Mouse (Mus musculus) midbrain, embryonic 15.5 days (tissue): Measurements from ENCODE around the gene Ctns. TPM values are rescaled to one million over a fixed set of nuclear protein-coding genes. Genes with fewer than 3 reads are reported as not detected.
A peak's percentile ranks its signal among the peaks of the same experiment; 100 is the strongest.

Source experiments
- ATAC-seq: fragments of 200-750 bp; cut with Nextera tagmentation; replicated peaks from 2 replicates; pipeline ENCODE4 v1.8.0; 2017; ENCODE audit warnings: moderate TSS enrichment
- H3K27ac ChIP-seq: fragments of 300-500 bp; sonication (generic); 2 replicates; pipeline ENCODE4 v1.5.1; 2015; ENCODE audit warnings: mild to moderate bottlenecking, inconsistent platforms
- H3K27me3 ChIP-seq: fragments of 300-500 bp; sonication (generic); replicated peaks from 2 replicates; pipeline ENCODE4 v1.6.1; 2015; ENCODE audit warnings: inconsistent platforms
- H3K36me3 ChIP-seq: fragments of 300-500 bp; sonication (generic); replicated peaks from 2 replicates; pipeline ENCODE4 v1.6.1; 2015; ENCODE audit warnings: inconsistent platforms
- H3K4me1 ChIP-seq: fragments of 300-500 bp; sonication (generic); 2 replicates; pipeline ENCODE4 v1.6.1; 2015; ENCODE audit warnings: inconsistent platforms
- H3K4me2 ChIP-seq: fragments of 300-500 bp; sonication (generic); 2 replicates; pipeline ENCODE4 v1.6.1; 2015; ENCODE audit warnings: inconsistent platforms, mild to moderate bottlenecking, moderate library complexity
- H3K4me3 ChIP-seq: fragments of 300-500 bp; sonication (generic); 2 replicates; pipeline ENCODE4 v1.5.1; 2015; ENCODE audit warnings: mild to moderate bottlenecking, inconsistent platforms
- H3K9ac ChIP-seq: fragments of 300-500 bp; sonication (generic); 2 replicates; pipeline ENCODE4 v1.6.1; 2015; ENCODE audit warnings: mild to moderate bottlenecking, inconsistent platforms
- H3K9me3 ChIP-seq: fragments of 300-500 bp; sonication (generic); 2 replicates; pipeline ENCODE4 v1.6.1; 2016; ENCODE audit warnings: inconsistent platforms
- WGBS: fragments of 180-500 bp; shearing (Covaris S2); methylation state at CpG from one replicate; pipeline ENCODE4 v1.1.7; 2015; ENCODE audit warnings: mixed read lengths; 5-methylcytosine and 5-hydroxymethylcytosine counted together
- polyA plus RNA-seq: library from polyadenylated mRNA; unstranded; fragments of >200 nt; fragmentation: Nextera tagmentation; extraction: Ambion mirVana; gene quantifications from 2 replicates; pipeline ENCODE4 v1.2.1, GENCODE M21; 2015

The Ctns gene
- polyA plus RNA-seq, 1 experiment from 2014 or later: 20.8 TPM

DNA sequence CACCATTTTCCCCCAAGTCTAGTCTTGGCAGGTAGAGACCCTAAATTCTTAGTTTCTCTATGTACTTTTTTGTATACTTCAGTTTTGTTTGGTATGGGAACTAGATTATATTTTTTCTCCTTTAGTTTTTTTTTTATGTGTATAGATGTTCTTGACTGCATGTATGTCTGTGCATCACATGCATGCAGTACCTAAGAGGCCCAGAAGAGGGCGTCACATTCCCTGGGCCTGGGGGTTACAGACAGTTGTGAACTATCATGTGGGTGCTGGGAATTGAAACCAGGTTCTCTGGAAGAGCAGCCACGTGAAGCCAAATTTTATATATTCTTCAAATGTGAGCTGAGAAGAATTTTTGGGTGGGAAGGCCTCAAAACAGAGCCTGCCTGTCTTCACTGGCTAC, 20.8 kb upstream of the Ctns start:
- no peaks in the 10 kb centered on the region for H3K4me1 ChIP-seq
- WGBS: 60% methylated on average over 2 of the region's 2 CpGs

DNA sequence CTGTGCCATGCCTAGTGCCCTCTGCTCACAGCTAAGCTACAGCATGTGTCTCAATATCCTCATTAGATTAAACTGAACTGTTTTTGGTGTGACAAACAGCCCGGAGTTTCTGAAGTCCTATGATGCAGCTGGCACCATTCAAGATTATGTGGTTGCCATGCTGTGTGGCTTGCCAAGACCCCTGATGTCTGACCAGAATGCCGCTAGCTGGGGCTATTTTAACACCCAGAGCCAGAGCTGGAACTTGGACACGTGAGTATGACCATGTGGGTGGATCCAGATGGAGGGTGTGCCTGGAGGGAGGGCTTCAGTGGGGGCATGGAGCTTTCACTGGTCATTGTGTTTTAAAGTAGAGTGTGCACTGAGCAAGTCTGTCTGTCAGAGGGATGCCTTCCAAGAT, 15.1 kb upstream of the Ctns start:
- no peak overlapping the region for H3K4me2 ChIP-seq
- no peaks in the 10 kb centered on the region for H3K27me3 ChIP-seq
- no peaks in the 10 kb centered on the region for H3K36me3 ChIP-seq
- no peak overlapping the region for H3K9ac ChIP-seq
- 85% methylated on average over 3 of the region's 3 CpGs for WGBS
- H3K9me3 ChIP-seq: no peaks in the 10 kb centered on the region
- ATAC-seq: no peak
- no peak overlapping the region for H3K4me3 ChIP-seq
- H3K4me1 ChIP-seq: no peaks in the 10 kb centered on the region
- no peak overlapping the region for H3K27ac ChIP-seq

More for the DNA sequence above, 20.8 kb upstream of the Ctns start:
- Histone ChIP-seq H3K36me3 (no peaks in the 10 kb centered on the region), H3K4me2 (no peak overlapping the region), H3K9ac (no peak overlapping the region), H3K9me3 (no peaks in the 10 kb centered on the region), H3K4me3 (no peak overlapping the region), H3K27me3 (no peaks in the 10 kb centered on the region), H3K27ac (no peak overlapping the region)
- no peak for ATAC-seq

DNA sequence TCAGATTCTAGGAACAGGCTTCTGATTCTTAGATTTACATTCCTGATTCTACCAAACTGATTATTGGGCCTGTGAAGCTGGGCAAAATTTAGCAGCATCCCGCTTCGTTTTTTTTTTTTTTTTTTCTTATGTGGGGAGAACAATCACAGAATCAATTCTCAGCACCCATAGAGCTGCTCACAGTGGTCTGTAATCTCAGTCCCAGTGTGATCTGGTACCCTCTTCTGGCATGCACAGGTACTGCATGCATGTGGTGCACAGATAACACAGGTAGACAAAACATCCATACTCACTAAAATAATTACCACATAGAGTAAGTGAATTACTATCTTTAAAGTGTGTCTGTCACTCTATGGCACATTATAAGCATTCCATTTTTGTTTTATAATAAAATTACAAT, 8.8 kb upstream of the Ctns start:
- Histone ChIP-seq H3K9ac (no peak overlapping the region), H3K27ac (no peak overlapping the region), H3K4me3 (no peak overlapping the region), H3K36me3 (no peaks in the 10 kb centered on the region), H3K9me3 (no peaks in the 10 kb centered on the region), H3K27me3 (no peaks in the 10 kb centered on the region), H3K4me2 (no peak overlapping the region), H3K4me1 (no peaks in the 10 kb centered on the region)
- ATAC-seq: no peak
- WGBS: 85% methylated on average over 2 of the region's 2 CpGs

GRCm38 (mm10) chr11:73205194-73205593, 6.4 kb upstream of the Ctns start:
- H3K27me3 ChIP-seq: no peaks in the 10 kb centered on the region
- H3K4me3 ChIP-seq: no peak overlapping the region
- no peak overlapping the region for H3K9ac ChIP-seq
- H3K4me1 ChIP-seq: no peaks in the 10 kb centered on the region
- no peak overlapping the region for H3K27ac ChIP-seq
- ATAC-seq: no peak
- no peaks in the 10 kb centered on the region for H3K9me3 ChIP-seq
- no peak overlapping the region for H3K4me2 ChIP-seq
- WGBS: 86% methylated on average over 7 of the region's 7 CpGs
- H3K36me3 ChIP-seq: no peaks in the 10 kb centered on the region

- Histone ChIP-seq H3K9ac (no peak overlapping the region), H3K4me1 (peaks cover 6% of the 10 kb centered on the region; the same call in 1 of the 2 replicates), H3K9me3 (no peaks in the 10 kb centered on the region), H3K27ac (no peak overlapping the region), H3K27me3 (no peaks in the 10 kb centered on the region), H3K4me2 (no peak overlapping the region), H3K36me3 (no peaks in the 10 kb centered on the region), H3K4me3 (no peak overlapping the region)
- 87% methylated on average over 8 of the region's 8 CpGs for WGBS
- ATAC-seq: no peak
Observed at GRCm38 (mm10) chr11:73203895-73204294, 5.1 kb upstream of the Ctns start.

DNA sequence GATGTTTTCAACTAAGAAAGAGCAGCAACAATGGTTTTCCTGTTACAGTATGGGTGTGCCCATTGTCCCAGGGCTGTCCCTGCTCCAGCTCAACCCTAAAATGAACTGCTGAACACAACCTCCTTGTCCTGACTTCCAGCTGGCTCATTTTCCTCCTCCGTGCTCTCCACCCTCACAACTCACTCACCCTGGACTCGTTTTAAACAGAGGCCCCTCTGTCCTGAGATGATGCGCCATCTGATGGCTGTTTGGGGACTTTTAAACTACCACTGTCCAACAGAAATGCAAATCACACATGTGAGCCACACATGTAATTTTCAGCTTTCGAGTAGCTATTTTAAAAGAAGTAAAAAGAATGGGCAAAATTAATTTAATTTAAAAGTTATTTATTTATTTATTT, 2.8 kb upstream of the Ctns start:
- no peak overlapping the region for H3K9ac ChIP-seq
- WGBS: 33% methylated on average over 4 of the region's 4 CpGs

DNA sequence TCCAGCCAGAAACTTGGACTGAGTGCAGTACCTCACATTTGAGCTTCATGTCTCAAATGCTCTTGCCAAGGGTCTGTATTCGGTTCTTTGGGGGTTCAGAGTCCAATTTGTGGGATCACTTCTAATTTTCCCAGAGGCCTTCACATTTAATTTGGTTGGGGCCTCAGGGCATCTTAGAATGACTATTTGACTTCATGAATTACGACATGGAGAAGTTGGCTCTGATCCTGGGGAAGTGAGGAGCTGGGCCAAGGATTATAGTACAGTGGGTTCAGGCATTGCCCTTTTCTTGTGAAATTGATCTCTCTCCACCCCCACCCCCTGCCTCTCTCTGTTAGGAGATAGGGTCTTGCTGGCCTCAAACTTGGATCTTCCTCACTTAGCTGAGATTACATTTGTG, 2.2 kb upstream of the Ctns start:
- H3K27me3 ChIP-seq: no peaks in the 10 kb centered on the region
- no peak overlapping the region for H3K27ac ChIP-seq
- no peak overlapping the region for H3K4me3 ChIP-seq
- no peak overlapping the region for H3K9ac ChIP-seq
- H3K4me1 ChIP-seq: peaks cover 28% of the 10 kb centered on the region
- ATAC-seq: no peak
- no peaks in the 10 kb centered on the region for H3K36me3 ChIP-seq
- H3K4me2 ChIP-seq: no peak overlapping the region
- WGBS: 68% methylated on average over 2 of the region's 2 CpGs
- no peaks in the 10 kb centered on the region for H3K9me3 ChIP-seq

More for the DNA sequence above, 2.8 kb upstream of the Ctns start:
- no peaks in the 10 kb centered on the region for H3K36me3 ChIP-seq
- H3K4me2 ChIP-seq: no peak overlapping the region
- no peak overlapping the region for H3K27ac ChIP-seq
- no peaks in the 10 kb centered on the region for H3K27me3 ChIP-seq
- no peak overlapping the region for H3K4me3 ChIP-seq
- H3K4me1 ChIP-seq: peaks cover 27% of the 10 kb centered on the region
- ATAC-seq: no peak
- no peaks in the 10 kb centered on the region for H3K9me3 ChIP-seq

DNA sequence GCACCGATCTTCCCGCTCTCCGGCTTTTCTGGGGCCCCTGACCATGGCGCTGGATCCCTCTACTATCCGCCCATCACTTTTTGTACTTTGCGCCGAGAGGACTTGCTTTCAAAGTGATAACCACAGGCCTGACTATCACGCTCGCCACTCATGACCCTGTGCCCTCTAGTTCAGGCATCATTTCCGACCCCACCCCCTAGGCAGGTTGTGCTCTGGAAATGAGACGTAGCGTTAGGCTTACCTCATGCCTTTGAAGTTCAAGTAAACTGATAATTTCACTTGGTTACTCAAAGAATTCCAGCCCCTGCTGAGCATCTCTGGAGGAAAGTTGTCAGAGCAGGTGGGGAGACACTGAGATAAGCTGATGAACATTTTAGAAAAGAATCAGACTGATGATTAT, 1.0 kb upstream of the Ctns start:
- no peaks in the 10 kb centered on the region for H3K27me3 ChIP-seq
- peak overlapping the region; percentile 87 for H3K9ac ChIP-seq
- H3K4me1 ChIP-seq: peaks cover 28% of the 10 kb centered on the region
- ATAC-seq: 0 out of 2 replicates have a peak, but pooled peaks have one; percentile 1
- H3K4me3 ChIP-seq: peak overlapping the region; percentile 85
- H3K9me3 ChIP-seq: no peaks in the 10 kb centered on the region
- 3% methylated on average over 12 of the region's 12 CpGs for WGBS
- peak overlapping the region; percentile 87 for H3K4me2 ChIP-seq
- H3K36me3 ChIP-seq: 0 out of 2 replicates have a peak, but pooled peaks cover 5% of the 10 kb centered on the region
- H3K27ac ChIP-seq: no peak overlapping the region

DNA sequence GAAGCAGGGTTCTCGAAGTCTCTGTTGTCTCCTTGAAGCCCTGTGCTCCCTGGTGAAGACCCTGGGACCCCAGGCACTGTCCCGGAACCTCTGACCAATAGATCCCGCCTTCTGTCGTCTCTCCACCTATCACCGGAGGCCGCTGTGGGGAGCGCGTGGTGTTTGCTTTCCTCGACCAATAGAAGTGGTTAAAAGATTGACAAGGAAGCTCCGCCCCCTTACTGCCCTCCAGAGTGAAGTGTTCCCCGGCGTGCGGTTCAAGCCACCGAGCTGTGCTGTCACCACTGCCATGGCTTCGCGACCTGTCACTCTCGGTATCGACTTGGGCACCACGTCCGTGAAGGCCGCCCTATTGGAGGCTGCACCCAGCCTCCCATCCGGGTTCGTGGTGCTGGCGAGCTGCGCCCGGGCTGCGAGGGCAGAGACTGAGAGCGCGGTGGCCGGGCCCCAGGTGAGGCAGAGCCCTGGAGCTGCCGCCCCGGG, 429 bp upstream of the Ctns start, which contains the start of gene Shpk:
TSS of gene Shpk (plus strand) at position 231 of the 483 bp plus-strand sequence.
- no peaks in the 10 kb centered on the region for H3K27me3 ChIP-seq
- H3K4me2 ChIP-seq: peak within 1 kb of the TSS; percentile 87
- peak; percentile 98 for ATAC-seq
- H3K27ac ChIP-seq: peak within 1 kb of the TSS; percentile 85
- under 1% methylated on average over 32 of the region's 32 CpGs for WGBS
- peak within 1 kb of the TSS; percentile 87 for H3K9ac ChIP-seq
- peak within 1 kb of the TSS; percentile 85 for H3K4me3 ChIP-seq
- H3K4me1 ChIP-seq: peaks cover 28% of the 10 kb centered on the region
- H3K9me3 ChIP-seq: no peaks in the 10 kb centered on the region
- H3K36me3 ChIP-seq: 0 out of 2 replicates have a peak, but pooled peaks cover 5% of the 10 kb centered on the region

DNA sequence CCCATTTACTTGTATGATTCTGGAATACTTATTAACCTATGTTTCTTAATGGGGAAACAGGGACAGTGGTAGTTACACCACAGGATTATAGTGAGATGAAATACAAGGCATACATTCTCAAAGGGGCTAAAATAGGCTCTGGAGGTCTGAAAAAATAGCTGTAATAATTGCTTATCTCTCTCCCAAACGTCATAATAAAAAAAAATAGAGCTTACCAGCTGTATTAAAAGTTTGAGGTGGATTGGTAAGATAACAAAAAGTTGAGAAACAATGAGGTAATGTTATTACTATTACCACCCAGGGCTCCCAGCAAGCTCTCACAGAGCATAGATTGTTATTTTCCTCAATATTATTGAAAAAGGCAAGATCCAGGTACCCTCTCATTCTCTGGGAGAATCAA, 652 bp downstream of the Ctns start:
- H3K36me3 ChIP-seq: 0 out of 2 replicates have a peak, but pooled peaks cover 5% of the 10 kb centered on the region
- peak overlapping the region; percentile 85 for H3K4me3 ChIP-seq
- 2% methylated on average over 1 of the region's 1 CpGs for WGBS
- no peak overlapping the region for H3K27ac ChIP-seq
- ATAC-seq: no peak
- peak overlapping the region; percentile 87 for H3K9ac ChIP-seq
- no peaks in the 10 kb centered on the region for H3K9me3 ChIP-seq
- H3K4me2 ChIP-seq: peak overlapping the region; percentile 87
- H3K27me3 ChIP-seq: no peaks in the 10 kb centered on the region
- peaks cover 28% of the 10 kb centered on the region for H3K4me1 ChIP-seq

- Histone ChIP-seq H3K9me3 (no peaks in the 10 kb centered on the region), H3K36me3 (peaks cover 16% of the 10 kb centered on the region; the same call in 1 of the 2 replicates), H3K4me2 (no peak overlapping the region), H3K4me3 (no peak overlapping the region), H3K9ac (no peak overlapping the region), H3K4me1 (peaks cover 22% of the 10 kb centered on the region), H3K27ac (no peak overlapping the region), H3K27me3 (no peaks in the 10 kb centered on the region)
- WGBS: 81% methylated on average over 2 of the region's 2 CpGs
- ATAC-seq: no peak
Observed at GRCm38 (mm10) chr11:73194444-73194843, 4.4 kb downstream of the Ctns start.

DNA sequence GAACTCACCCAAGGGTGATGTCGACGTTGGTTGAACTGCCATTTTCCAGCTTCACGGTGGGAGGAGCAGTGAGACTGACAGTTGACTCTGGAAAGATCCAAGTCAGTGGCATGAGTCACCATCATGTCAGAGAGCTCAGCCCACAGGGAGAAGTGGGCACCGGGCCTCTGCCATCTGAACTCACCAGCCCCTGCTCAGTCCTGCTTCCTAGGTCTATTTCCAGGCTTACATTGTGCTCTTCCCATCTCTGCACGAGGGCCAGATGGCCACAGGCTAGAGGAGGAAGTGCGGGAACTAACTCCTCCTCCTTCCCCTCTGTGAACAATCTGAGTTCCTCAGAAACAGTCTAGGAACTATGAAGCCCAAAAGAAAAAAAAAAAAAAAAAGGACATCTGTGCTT, 5.8 kb downstream of the Ctns start:
- WGBS: 78% methylated on average over 6 of the region's 6 CpGs
- Histone ChIP-seq H3K27ac (no peak overlapping the region), H3K9ac (no peak overlapping the region), H3K27me3 (no peaks in the 10 kb centered on the region), H3K4me1 (peaks cover 16% of the 10 kb centered on the region), H3K4me2 (no peak overlapping the region), H3K4me3 (no peak overlapping the region), H3K36me3 (peaks cover 16% of the 10 kb centered on the region; the same call in 1 of the 2 replicates), H3K9me3 (no peaks in the 10 kb centered on the region)
- no peak for ATAC-seq

DNA sequence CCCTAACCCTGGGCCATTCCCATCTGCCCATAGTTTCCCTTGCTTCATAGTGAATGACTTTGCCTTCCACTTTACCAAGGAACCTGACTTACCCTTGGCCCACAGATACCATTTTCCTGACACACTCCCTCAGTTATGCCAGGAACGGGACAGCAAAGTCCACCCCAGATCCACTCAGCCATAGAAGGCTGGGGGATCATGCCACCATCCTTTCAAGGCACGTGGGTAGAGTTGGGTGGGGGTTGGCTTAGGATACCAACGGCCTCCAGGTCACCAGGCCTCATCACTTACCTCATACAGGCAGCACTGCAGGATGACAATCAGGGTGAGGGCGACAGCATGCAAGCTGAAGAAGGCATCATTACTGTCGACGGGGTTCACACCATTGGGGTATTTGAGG, 11.6 kb downstream of the Ctns start:
- Histone ChIP-seq H3K9me3 (no peaks in the 10 kb centered on the region), H3K4me1 (no peaks in the 10 kb centered on the region), H3K27me3 (no peaks in the 10 kb centered on the region), H3K4me2 (no peak overlapping the region), H3K36me3 (peaks cover 21% of the 10 kb centered on the region; the same call in 1 of the 2 replicates), H3K9ac (no peak overlapping the region), H3K27ac (no peak overlapping the region), H3K4me3 (no peak overlapping the region)
- no peak; the same call in 1 of the 2 replicates for ATAC-seq
- 84% methylated on average over 6 of the region's 6 CpGs for WGBS
